Mouse (Mus musculus): Measurements from ENCODE around the gene Leng8. TPM values are rescaled to one million over a fixed set of nuclear protein-coding genes. Genes with fewer than 3 reads are reported as not detected.
"Not testable (repeated sequence)": the region's sequence is repeated elsewhere in the genome, so short reads cannot be mapped to it uniquely, and the experiment has no call there.

The Leng8 gene
- total RNA-seq, 2 experiments from 2014 or later, result 21.2 to 31.9 TPM

- DNase-seq, result peak in 1 of 2 experiments; percentile 17
Measured at GRCm38 (mm10) chr7:4147371-4147770, 10.5 kb downstream of the Leng8 start.

- peak in 1 of 2 experiments; percentile 7 for DNase-seq
Measured at GRCm38 (mm10) chr7:4147836-4148235, 11.0 kb downstream of the Leng8 start.

GRCm38 (mm10) chr7:4148341-4149208 is 11.7 kb downstream of the Leng8 start:
- no peak for DNase-seq

GRCm38 (mm10) chr7:4149209-4150054 is 12.6 kb downstream of the Leng8 start:
- DNase-seq, result peak; percentile 89 to 92

- DNase-seq, result peak in 1 of 2 experiments; percentile 59
Measured at GRCm38 (mm10) chr7:4150059-4150541, 13.3 kb downstream of the Leng8 start, which contains the start of gene Leng9. Gene Leng9, minus strand, starts transcription at chr7:4150374.

- DNase-seq, result peak; percentile 62 to 67
Measured at GRCm38 (mm10) chr7:4150811-4151221, 14.0 kb downstream of the Leng8 start.

GRCm38 (mm10) chr7:4151241-4151640 is 14.4 kb downstream of the Leng8 start:
- DNase-seq, result no peak

- DNase-seq, result no peak
Measured at GRCm38 (mm10) chr7:4154356-4154755, 17.5 kb downstream of the Leng8 start.

GRCm38 (mm10) chr7:4154976-4155375 is 18.1 kb downstream of the Leng8 start:
- no peak for DNase-seq

- DNase-seq, result not testable (repeated sequence)
Measured at GRCm38 (mm10) chr7:4161596-4161995, 24.8 kb downstream of the Leng8 start.

GRCm38 (mm10) chr7:4163571-4164072 is 26.8 kb downstream of the Leng8 start:
- DNase-seq, result peak; percentile 49 to 54

GRCm38 (mm10) chr7:4164090-4164910 is 27.5 kb downstream of the Leng8 start, which contains the start of gene Cdc42ep5:
Gene Cdc42ep5, minus strand, starts transcription at chr7:4164860.
- DNase-seq, result peak; percentile 71 to 79

GRCm38 (mm10) chr7:4165286-4165685 is 28.4 kb downstream of the Leng8 start:
- no peak for DNase-seq

- no peak for DNase-seq
Measured at GRCm38 (mm10) chr7:4167098-4167497, 30.3 kb downstream of the Leng8 start.

GRCm38 (mm10) chr7:4170193-4170938 is 33.5 kb downstream of the Leng8 start:
- no peak for DNase-seq

- peak; percentile 23 to 71 for DNase-seq
Measured at GRCm38 (mm10) chr7:4178438-4178837, 41.6 kb downstream of the Leng8 start.
